Mouse (Mus musculus) midbrain, embryonic 11.5 days (tissue): ENCODE results near the gene Bmp5. TPM values are rescaled to one million over a fixed set of nuclear protein-coding genes. Genes with fewer than 3 reads are reported as not detected.

Source experiments
- ATAC-seq: fragments of 200-750 bp; cut with Nextera tagmentation; 2 replicates; pipeline ENCODE4 v1.8.0; 2017; ENCODE audit warnings: moderate TSS enrichment, moderate library complexity; ENCODE audit not compliant: low FRiP score
- DNase-seq: peaks from one replicate; pipeline ENCODE4 v3.0.0; 2015; ENCODE audit warnings: low spot score; ENCODE audit errors: missing footprints
- H3K27ac ChIP-seq: fragments of 300-500 bp; sonication (generic); 2 replicates; pipeline ENCODE4 v1.5.1; 2014; ENCODE audit warnings: low read depth, low read length
- H3K27me3 ChIP-seq: fragments of 300-500 bp; sonication (generic); 2 replicates; pipeline ENCODE4 v1.6.1; 2014; ENCODE audit warnings: mild to moderate bottlenecking, low read length, moderate library complexity, mixed read lengths; ENCODE audit not compliant: control insufficient read depth, insufficient read depth
- H3K36me3 ChIP-seq: fragments of 300-500 bp; sonication (generic); 2 replicates; pipeline ENCODE4 v1.6.1; 2014; ENCODE audit warnings: mild to moderate bottlenecking, low read length, moderate library complexity, mixed read lengths; ENCODE audit not compliant: control insufficient read depth, insufficient read depth
- H3K4me1 ChIP-seq: fragments of 300-500 bp; sonication (generic); 2 replicates; pipeline ENCODE4 v1.6.1; 2014; ENCODE audit warnings: low read length; ENCODE audit not compliant: control insufficient read depth, insufficient read depth
- H3K4me2 ChIP-seq: fragments of 300-500 bp; sonication (generic); 2 replicates; pipeline ENCODE4 v1.6.1; 2014; ENCODE audit warnings: mild to moderate bottlenecking, moderate library complexity
- H3K4me3 ChIP-seq: fragments of 300-500 bp; sonication (generic); 2 replicates; pipeline ENCODE4 v1.5.1; 2014; ENCODE audit warnings: low read depth, low read length
- H3K9ac ChIP-seq: fragments of 300-500 bp; sonication (generic); 2 replicates; pipeline ENCODE4 v1.6.1; 2014; ENCODE audit warnings: low read length
- H3K9me3 ChIP-seq: fragments of 300-500 bp; sonication (generic); 2 replicates; pipeline ENCODE4 v1.6.1; 2016; ENCODE audit warnings: low read length; ENCODE audit not compliant: control insufficient read depth
- WGBS: fragments of 180-500 bp; shearing (Covaris S2); extraction: QIAGEN DNeasy Blood & Tissue Kit; methylation state at CpG from one replicate; pipeline ENCODE4 v1.1.7; 2014; 5-methylcytosine and 5-hydroxymethylcytosine counted together
- microRNA-seq: library from miRNA; unstranded; fragments of <30 nt; microRNA quantifications from one replicate; pipeline ENCODE4, GENCODE M21; 2017
- polyA plus RNA-seq: library from polyadenylated mRNA; unstranded; fragments of >200 nt; fragmentation: Nextera tagmentation; extraction: Ambion mirVana; gene quantifications from 2 replicates; pipeline ENCODE4 v1.2.1, GENCODE M21; 2014

Bmp5 gene
- polyA plus RNA-seq, 1 experiment from 2014 or later = 3.4 TPM

DNA sequence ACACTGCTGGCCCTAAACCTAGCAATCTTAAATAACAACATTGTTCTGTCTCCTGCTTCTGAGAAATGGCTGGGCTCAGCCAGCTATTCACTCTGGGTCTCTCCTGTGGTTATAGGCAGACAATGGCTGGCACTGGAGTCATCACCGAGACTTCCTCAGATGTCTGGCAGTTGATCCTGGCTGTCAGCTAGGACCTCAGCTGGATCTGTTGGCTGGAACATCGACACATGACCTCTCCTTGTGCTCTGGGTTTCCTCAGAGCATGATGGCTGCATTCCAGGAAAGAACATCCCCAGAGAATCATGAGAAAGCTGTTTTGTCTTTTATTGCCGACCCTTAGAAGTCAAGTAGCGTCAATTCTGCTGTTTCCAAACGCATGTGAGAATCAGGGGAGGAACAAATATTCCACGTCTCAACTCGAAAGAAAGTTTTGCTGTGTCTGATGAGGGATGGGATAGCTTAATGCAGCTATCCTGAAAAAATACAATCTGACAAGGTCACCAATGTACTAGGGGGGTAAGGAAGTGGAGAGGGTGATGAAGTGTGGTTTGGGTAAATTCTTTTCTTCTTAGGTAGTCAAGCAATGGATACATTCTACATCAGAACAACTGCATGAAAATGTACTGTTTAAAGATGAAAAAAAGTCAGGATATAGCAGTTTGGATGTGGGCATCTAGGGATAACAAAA is 135.1 kb downstream of the Bmp5 start:
- ATAC-seq = no peak
- Histone ChIP-seq H3K27me3 (no peaks in the 10 kb centered on the region), H3K4me2 (no peak overlapping the region), H3K36me3 (no peaks in the 10 kb centered on the region), H3K27ac (no peak overlapping the region), H3K9me3 (no peaks in the 10 kb centered on the region), H3K4me1 (no peaks in the 10 kb centered on the region), H3K9ac (no peak overlapping the region), H3K4me3 (no peak overlapping the region)
- no peak for DNase-seq
- WGBS = 56% methylated on average over 7 of the region's 7 CpGs

DNA sequence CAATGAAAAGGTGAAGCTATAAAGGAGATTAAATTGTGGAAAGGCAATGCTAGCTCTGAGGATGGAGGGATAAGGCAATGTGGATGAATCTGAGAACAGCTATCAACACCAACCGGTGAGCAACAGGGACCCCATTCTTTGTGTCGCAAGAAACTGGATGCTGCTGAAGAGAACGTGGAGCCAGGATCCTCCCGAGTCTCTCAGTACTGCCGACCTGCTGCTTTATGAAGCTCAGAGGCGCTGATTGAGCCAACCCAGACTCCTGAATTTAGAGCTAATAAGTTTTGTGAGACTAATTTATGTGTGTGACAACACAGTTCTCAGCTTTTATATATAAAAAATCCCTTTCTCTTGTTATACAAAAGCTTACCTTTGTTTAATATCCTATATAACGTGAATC is 136.4 kb downstream of the Bmp5 start:
- H3K36me3 ChIP-seq = no peaks in the 10 kb centered on the region
- no peaks in the 10 kb centered on the region for H3K4me1 ChIP-seq
- no peak for ATAC-seq
- 69% methylated on average over 7 of the region's 7 CpGs for WGBS
- no peaks in the 10 kb centered on the region for H3K27me3 ChIP-seq
- H3K9ac ChIP-seq = no peak overlapping the region
- H3K27ac ChIP-seq = no peak overlapping the region
- H3K4me3 ChIP-seq = no peak overlapping the region
- H3K4me2 ChIP-seq = no peak overlapping the region
- DNase-seq = no peak
- H3K9me3 ChIP-seq = no peaks in the 10 kb centered on the region

DNA sequence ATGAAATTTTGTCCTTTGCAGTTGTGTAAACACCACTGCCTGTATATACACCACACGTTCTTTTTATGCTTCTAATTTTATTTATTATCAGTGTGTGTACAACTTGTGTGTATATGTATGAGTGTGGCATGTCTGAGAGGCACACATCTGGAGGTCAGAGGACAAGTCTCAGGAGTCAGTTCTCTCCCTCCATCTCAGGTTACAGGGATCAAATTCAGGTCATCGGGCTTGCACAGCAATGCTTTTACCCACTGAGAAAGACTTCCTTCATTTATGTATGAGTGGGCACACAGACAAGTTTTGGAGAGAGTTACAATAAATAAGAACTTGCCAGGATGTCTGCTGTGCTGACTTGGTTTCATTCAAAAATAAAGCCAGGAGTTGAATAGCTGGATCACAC is 140.9 kb downstream of the Bmp5 start:
- no peak overlapping the region for H3K9ac ChIP-seq
- no peaks in the 10 kb centered on the region for H3K27me3 ChIP-seq
- H3K4me3 ChIP-seq = no peak overlapping the region
- no peaks in the 10 kb centered on the region for H3K36me3 ChIP-seq
- ATAC-seq = no peak
- WGBS = 61% methylated on average over 2 of the region's 2 CpGs
- no peak for DNase-seq
- no peak overlapping the region for H3K27ac ChIP-seq
- H3K4me2 ChIP-seq = no peak overlapping the region
- no peaks in the 10 kb centered on the region for H3K4me1 ChIP-seq
- H3K9me3 ChIP-seq = no peaks in the 10 kb centered on the region

DNA sequence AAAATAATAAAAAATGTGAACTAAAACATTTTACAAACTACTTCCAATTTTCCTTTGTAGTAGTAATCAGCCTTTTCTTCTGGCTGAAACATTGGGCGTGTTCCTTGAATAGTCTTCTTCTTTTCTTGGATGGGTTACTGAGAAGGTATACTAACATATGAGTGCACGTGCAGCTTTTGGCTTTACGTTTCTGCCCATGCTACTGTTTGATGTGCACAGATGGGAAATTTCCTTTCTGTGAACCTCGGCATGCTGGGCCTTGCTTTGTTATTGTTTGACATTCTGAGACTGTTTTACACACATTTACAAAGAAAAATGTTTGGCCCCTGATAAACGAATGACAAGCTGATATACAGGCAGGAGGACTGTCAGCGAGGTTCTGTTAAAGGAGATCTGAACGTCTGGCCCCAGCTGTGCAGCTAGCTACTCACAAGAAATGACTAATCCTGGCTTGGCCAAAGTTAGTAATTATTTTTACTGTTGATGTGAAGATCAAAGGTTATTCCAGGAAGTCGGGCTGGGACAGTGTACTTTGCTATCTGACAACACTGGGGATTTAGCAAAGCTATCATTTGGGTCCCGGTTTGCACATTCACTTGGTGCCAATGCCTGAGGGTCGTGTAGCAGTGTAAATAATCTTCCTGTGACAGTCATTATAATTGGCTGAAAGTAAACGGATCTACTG is 152.2 kb downstream of the Bmp5 start:
- ATAC-seq (no peak), DNase-seq (no peak)
- H3K36me3 ChIP-seq = no peaks in the 10 kb centered on the region
- no peak overlapping the region for H3K27ac ChIP-seq
- H3K9ac ChIP-seq = no peak overlapping the region
- H3K9me3 ChIP-seq = no peaks in the 10 kb centered on the region
- H3K4me2 ChIP-seq = no peak overlapping the region
- no peak overlapping the region for H3K4me3 ChIP-seq
- H3K4me1 ChIP-seq = no peaks in the 10 kb centered on the region
- H3K27me3 ChIP-seq = no peaks in the 10 kb centered on the region
- WGBS = 64% methylated on average over 11 of the region's 11 CpGs

DNA sequence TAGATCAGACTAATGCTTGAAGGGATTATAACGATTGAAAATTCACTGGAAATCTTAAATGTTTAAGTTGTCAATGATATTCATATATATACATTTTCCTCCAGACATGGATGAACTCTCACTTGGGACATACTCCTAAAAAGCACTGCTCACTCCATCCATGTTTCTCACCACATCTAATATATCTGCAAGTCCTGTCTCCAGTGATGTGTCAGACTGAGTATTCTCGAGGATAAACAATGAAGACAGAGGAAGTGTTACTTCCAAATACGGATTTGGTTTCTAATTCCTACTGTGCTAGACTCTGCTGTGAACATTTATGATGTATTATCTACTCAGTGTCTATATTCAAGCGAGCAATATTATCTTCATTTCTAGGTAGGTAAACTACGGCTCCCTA is 152.9 kb downstream of the Bmp5 start:
- no peak for ATAC-seq
- 87% methylated on average over 5 of the region's 5 CpGs for WGBS

DNA sequence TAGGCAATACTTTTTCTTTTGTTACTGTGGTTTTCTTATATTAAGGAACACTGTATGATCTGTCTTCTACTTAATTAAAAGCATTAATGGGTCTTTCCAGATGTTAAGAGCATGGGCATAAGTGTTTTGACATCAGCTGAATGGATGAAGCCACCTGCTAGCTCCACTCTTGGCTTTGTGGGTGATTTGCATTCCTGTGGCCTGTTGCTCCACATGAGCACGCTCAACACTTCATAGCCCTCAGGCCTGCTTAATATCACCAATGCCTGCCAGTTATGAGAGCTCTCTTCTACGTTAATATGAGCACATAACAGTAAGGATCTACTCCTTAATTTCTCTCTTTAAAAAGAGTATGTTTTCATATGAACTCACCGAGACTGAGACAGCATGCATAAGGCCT is 169.5 kb downstream of the Bmp5 start:
- Histone ChIP-seq H3K9ac (no peak overlapping the region), H3K27ac (no peak overlapping the region), H3K4me1 (no peaks in the 10 kb centered on the region), H3K27me3 (no peaks in the 10 kb centered on the region), H3K36me3 (no peaks in the 10 kb centered on the region), H3K4me2 (no peak overlapping the region), H3K9me3 (no peaks in the 10 kb centered on the region), H3K4me3 (no peak overlapping the region)
- ATAC-seq (no peak), DNase-seq (no peak)
- WGBS = 82% methylated on average over 3 of the region's 3 CpGs

More for the DNA sequence above, 152.9 kb downstream of the Bmp5 start:
- DNase-seq = no peak
- Histone ChIP-seq H3K4me3 (no peak overlapping the region), H3K4me1 (no peaks in the 10 kb centered on the region), H3K9ac (no peak overlapping the region), H3K36me3 (no peaks in the 10 kb centered on the region), H3K27ac (no peak overlapping the region), H3K9me3 (no peaks in the 10 kb centered on the region), H3K4me2 (no peak overlapping the region), H3K27me3 (no peaks in the 10 kb centered on the region)

Small RNA genes within 50 kb of the gene (microRNA-seq; reads per million reads assigned to microRNA genes)
- gene Gm44355 = not detected

Other genes starting within 250 kb of the Bmp5 start
- 97.4 and 105 TPM in 2 replicates for gene Tmod3, start 215.7 kb upstream of the Bmp5 start, polyA plus RNA-seq
- gene Tmod2, start 164.0 kb upstream of the Bmp5 start, polyA plus RNA-seq = 63.2 and 70.7 TPM in 2 replicates
- gene Lysmd2, start 149.6 kb upstream of the Bmp5 start, polyA plus RNA-seq = 12.1 and 14.8 TPM in 2 replicates
- 63.1 and 73.8 TPM in 2 replicates for gene Scg3, start 91.3 kb upstream of the Bmp5 start, polyA plus RNA-seq
- 13.9 and 14.3 TPM in 2 replicates for gene Hmgcll1, start 239.5 kb downstream of the Bmp5 start, polyA plus RNA-seq